Mouse (Mus musculus) megakaryocyte, embryonic 14.5 days (primary cell): ENCODE results near the gene Anxa1.

Source experiments
- FLI1 ChIP-seq: IDR thresholded peaks from 2 replicates; pipeline ENCODE4 v1.6.1; 2012; ENCODE audit warnings: low read length, inconsistent platforms, mixed read lengths
- GATA1 ChIP-seq: IDR thresholded peaks from 3 replicates; pipeline ENCODE4 v1.6.1; 2012; ENCODE audit warnings: mixed read lengths, low read length, inconsistent platforms, borderline replicate concordance

DNA sequence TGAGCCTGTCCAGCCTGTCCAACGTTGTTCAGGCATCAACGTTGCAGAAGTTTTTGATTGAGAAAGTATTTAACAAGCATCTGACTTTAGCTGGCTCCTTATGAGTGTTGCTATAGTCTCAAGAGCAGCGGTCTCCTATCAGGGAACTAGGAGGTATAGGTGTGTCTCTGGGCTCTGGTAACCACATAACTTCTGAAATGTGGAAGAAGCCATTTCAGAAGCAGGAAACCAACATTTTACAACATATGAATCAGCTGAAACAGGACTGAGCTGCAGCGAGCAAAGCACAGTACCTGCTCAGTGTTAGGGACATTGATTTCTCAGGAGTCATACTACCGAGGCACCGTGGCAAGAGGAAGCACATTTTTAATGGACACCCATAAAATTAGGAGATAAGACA, 1.5 kb downstream of the Anxa1 start:
- TF ChIP-seq GATA1, result no peak
- TF ChIP-seq FLI1, result no peak
